In genomic region chr5:150819520-150819919, GRCm38 (mm10) we compare ENCODE assay signal across 15 mouse cellular contexts.
"Had no signal": no experiment of that assay in that cellular context is flagged by ENCODE, and none has a peak within 500 bp of the region (broad histone marks: within the 10 kb centered on the region; RNA-seq: fewer than 3 reads in every experiment).

No protein-coding gene starts in this region.

- ATAC-seq: midbrain, embryonic 16.5 days had no signal

- H3K4me3 ChIP-seq: midbrain, embryonic 10.5 days; myocyte; neural tube, embryonic 13.5 days; neural tube, embryonic 15.5 days had no signal

- H3K27ac ChIP-seq: liver, embryonic 14.5 days; midbrain, embryonic 10.5 days; neural tube, embryonic 13.5 days; neural tube, embryonic 15.5 days had no signal

- H3K9me3 ChIP-seq: midbrain, embryonic 10.5 days; neural tube, embryonic 13.5 days; neural tube, embryonic 15.5 days had no signal

- H3K4me1 ChIP-seq: neural tube, embryonic 13.5 days had no signal

- H3K27me3 ChIP-seq: neural tube, embryonic 13.5 days; neural tube, embryonic 15.5 days had no signal

- H3K36me3 ChIP-seq: midbrain, embryonic 10.5 days; neural tube, embryonic 13.5 days; neural tube, embryonic 15.5 days had no signal

- H3K4me2 ChIP-seq: lung, embryonic 14.5 days; neural tube, embryonic 13.5 days; neural tube, embryonic 15.5 days had no signal

- DNase-seq: lung, adult 18-20 months; lung, embryonic 14.5 days; lung, postnatal 10 days; lung, postnatal 4 days; midbrain, embryonic 14.5 days; right cerebral cortex, postnatal 14 days; spleen, adult 18-20 months; thymus, adult 18-20 months; thymus, postnatal 25 days had no signal

- H3K9ac ChIP-seq: liver, embryonic 14.5 days; lung, embryonic 14.5 days; neural tube, embryonic 13.5 days; neural tube, embryonic 15.5 days had no signal
